Mouse (Mus musculus) frontal cortex, adult (tissue): ENCODE measurements around the gene Ebi3.

Source experiments
- ATAC-seq: cut with Nextera tagmentation; 2 replicates; pipeline ENCODE4 v1.9.2; 2017; ENCODE audit warnings: mild to moderate bottlenecking, moderate library complexity, mixed read lengths; ENCODE audit not compliant: low TSS enrichment

The Ebi3 gene

DNA sequence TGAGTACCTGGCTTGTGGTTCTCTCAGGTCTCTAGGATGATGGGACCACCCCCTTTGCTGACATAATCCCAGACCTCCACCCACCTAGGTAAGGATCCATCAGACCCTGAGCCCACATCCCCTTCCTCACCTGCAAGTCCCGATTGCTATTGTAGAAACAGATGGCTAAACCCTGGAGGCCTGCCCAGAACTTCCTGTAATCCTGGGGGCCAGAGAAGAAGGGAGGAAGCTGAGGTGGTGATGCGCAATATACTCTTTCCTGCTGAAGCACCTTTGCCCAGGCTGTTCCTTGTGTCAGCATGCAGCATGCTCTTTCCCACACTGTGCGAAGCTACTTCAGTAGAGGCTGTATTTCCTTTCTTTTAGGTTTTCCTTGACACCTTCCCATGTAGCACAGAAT, 50.6 kb downstream of the Ebi3 start:
- ATAC-seq, result no peak

- ATAC-seq, result no peak
Measured at GRCm38 (mm10) chr17:56005415-56006061, 53.1 kb downstream of the Ebi3 start, which contains the start of the genes Stap2 and Mpnd. TSS of gene Stap2 (minus strand) at chr17:56005584. TSS of gene Mpnd (plus strand) at chr17:56005711.
